Mouse (Mus musculus): ENCODE results near the gene Rgs6. TPM values are rescaled to one million over a fixed set of nuclear protein-coding genes. Genes with fewer than 3 reads are reported as not detected.

Rgs6 gene
- polyA plus RNA-seq, 1 experiment from 2014 or later = 0.69 TPM

GRCm38 (mm10) chr12:82587348-82587895, 670 bp upstream of the Rgs6 start:
- DNase-seq (ENCODE audit: low spot score) (no peak), ATAC-seq (ENCODE audit: insufficient read depth, low FRiP score, low TSS enrichment) (no peak)
- no peaks in the 10 kb centered on the region for H3K27me3 ChIP-seq (ENCODE audit: control insufficient read depth, insufficient read depth, low read length)
- WGBS = 70% methylated on average over 7 of the region's 7 CpGs
- no peak overlapping the region for H3K9ac ChIP-seq (ENCODE audit: low read length)
- H3K4me2 ChIP-seq (ENCODE audit: low read depth) = no peak overlapping the region
- H3K4me3 ChIP-seq (ENCODE audit: low read depth, low read length) = no peak overlapping the region
- no peaks in the 10 kb centered on the region for H3K4me1 ChIP-seq (ENCODE audit: control insufficient read depth, insufficient read depth, low read length)
- no peaks in the 10 kb centered on the region for H3K36me3 ChIP-seq (ENCODE audit: control insufficient read depth, insufficient read depth, low read length)
- no peaks in the 10 kb centered on the region for H3K9me3 ChIP-seq (ENCODE audit: control insufficient read depth, low read length)
- H3K27ac ChIP-seq (ENCODE audit: low read depth, low read length) = no peak overlapping the region

- Histone ChIP-seq H3K27me3 (ENCODE audit: control insufficient read depth, insufficient read depth, low read length) (no peaks in the 10 kb centered on the region), H3K4me3 (ENCODE audit: low read depth, low read length) (no peak overlapping the region), H3K27ac (ENCODE audit: low read depth, low read length) (no peak overlapping the region), H3K9me3 (ENCODE audit: control insufficient read depth, low read length) (no peaks in the 10 kb centered on the region), H3K4me1 (ENCODE audit: control insufficient read depth, insufficient read depth, low read length) (no peaks in the 10 kb centered on the region), H3K4me2 (ENCODE audit: low read depth) (no peak overlapping the region), H3K36me3 (ENCODE audit: control insufficient read depth, insufficient read depth, low read length) (no peaks in the 10 kb centered on the region), H3K9ac (ENCODE audit: low read length) (no peak overlapping the region)
- DNase-seq (ENCODE audit: low spot score) (peak; percentile 13), ATAC-seq (ENCODE audit: insufficient read depth, low FRiP score, low TSS enrichment) (no peak)
- WGBS = 45% methylated on average over 19 of the region's 19 CpGs
Observed at GRCm38 (mm10) chr12:82588846-82589630, 946 bp downstream of the Rgs6 start.

DNA sequence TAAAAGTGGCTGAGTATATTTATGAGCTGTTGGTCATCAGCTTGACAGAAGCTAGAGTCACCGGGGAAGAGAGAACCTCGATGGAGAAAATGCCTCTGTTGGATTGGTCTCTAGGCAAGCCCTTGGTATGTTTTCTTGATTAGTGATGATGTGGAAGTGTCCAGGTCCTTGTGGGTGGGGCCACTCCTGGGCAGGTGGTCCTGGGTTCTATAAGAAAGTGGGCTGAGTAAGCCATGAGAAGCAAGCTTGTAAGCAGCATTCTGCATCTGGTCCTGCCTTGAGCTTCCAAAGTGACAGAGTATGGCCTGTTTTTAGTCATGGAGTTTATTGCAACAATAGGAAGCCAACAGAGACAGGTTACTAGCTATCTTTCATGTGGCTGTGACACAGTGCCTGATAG, 10.9 kb downstream of the Rgs6 start:
- 86% methylated on average over 2 of the region's 2 CpGs for WGBS
- Histone ChIP-seq H3K4me1 (ENCODE audit: control insufficient read depth, insufficient read depth, low read length) (no peaks in the 10 kb centered on the region), H3K36me3 (ENCODE audit: control insufficient read depth, insufficient read depth, low read length) (no peaks in the 10 kb centered on the region), H3K27me3 (ENCODE audit: control insufficient read depth, insufficient read depth, low read length) (no peaks in the 10 kb centered on the region), H3K9me3 (ENCODE audit: control insufficient read depth, low read length) (no peaks in the 10 kb centered on the region), H3K27ac (ENCODE audit: low read depth, low read length) (no peak overlapping the region), H3K4me3 (ENCODE audit: low read depth, low read length) (no peak overlapping the region), H3K9ac (ENCODE audit: low read length) (no peak overlapping the region), H3K4me2 (ENCODE audit: low read depth) (no peak overlapping the region)
- ATAC-seq (ENCODE audit: insufficient read depth, low FRiP score, low TSS enrichment) (no peak), DNase-seq (ENCODE audit: low spot score) (no peak)

GRCm38 (mm10) chr12:82600406-82600805, 12.3 kb downstream of the Rgs6 start:
- H3K4me3 ChIP-seq (ENCODE audit: low read depth, low read length) = no peak overlapping the region
- no peaks in the 10 kb centered on the region for H3K9me3 ChIP-seq (ENCODE audit: control insufficient read depth, low read length)
- no peak for ATAC-seq (ENCODE audit: insufficient read depth, low FRiP score, low TSS enrichment)
- H3K27me3 ChIP-seq (ENCODE audit: control insufficient read depth, insufficient read depth, low read length) = no peaks in the 10 kb centered on the region
- no peak overlapping the region for H3K27ac ChIP-seq (ENCODE audit: low read depth, low read length)
- DNase-seq (ENCODE audit: low spot score) = no peak
- no peak overlapping the region for H3K4me2 ChIP-seq (ENCODE audit: low read depth)
- no peaks in the 10 kb centered on the region for H3K4me1 ChIP-seq (ENCODE audit: control insufficient read depth, insufficient read depth, low read length)
- H3K9ac ChIP-seq (ENCODE audit: low read length) = no peak overlapping the region
- WGBS = 63% methylated on average over 6 of the region's 6 CpGs
- H3K36me3 ChIP-seq (ENCODE audit: control insufficient read depth, insufficient read depth, low read length) = no peaks in the 10 kb centered on the region

GRCm38 (mm10) chr12:82602823-82603222, 14.7 kb downstream of the Rgs6 start:
- H3K27me3 ChIP-seq (ENCODE audit: control insufficient read depth, insufficient read depth, low read length) = no peaks in the 10 kb centered on the region
- H3K9me3 ChIP-seq (ENCODE audit: control insufficient read depth, low read length) = no peaks in the 10 kb centered on the region
- H3K36me3 ChIP-seq (ENCODE audit: control insufficient read depth, insufficient read depth, low read length) = no peaks in the 10 kb centered on the region
- no peaks in the 10 kb centered on the region for H3K4me1 ChIP-seq (ENCODE audit: control insufficient read depth, insufficient read depth, low read length)
- ATAC-seq (ENCODE audit: insufficient read depth, low FRiP score, low TSS enrichment) = no peak
- H3K4me3 ChIP-seq (ENCODE audit: low read depth, low read length) = no peak overlapping the region
- WGBS = 74% methylated on average over 4 of the region's 4 CpGs
- H3K9ac ChIP-seq (ENCODE audit: low read length) = no peak overlapping the region
- no peak overlapping the region for H3K27ac ChIP-seq (ENCODE audit: low read depth, low read length)
- no peak overlapping the region for H3K4me2 ChIP-seq (ENCODE audit: low read depth)
- no peak for DNase-seq (ENCODE audit: low spot score)

DNA sequence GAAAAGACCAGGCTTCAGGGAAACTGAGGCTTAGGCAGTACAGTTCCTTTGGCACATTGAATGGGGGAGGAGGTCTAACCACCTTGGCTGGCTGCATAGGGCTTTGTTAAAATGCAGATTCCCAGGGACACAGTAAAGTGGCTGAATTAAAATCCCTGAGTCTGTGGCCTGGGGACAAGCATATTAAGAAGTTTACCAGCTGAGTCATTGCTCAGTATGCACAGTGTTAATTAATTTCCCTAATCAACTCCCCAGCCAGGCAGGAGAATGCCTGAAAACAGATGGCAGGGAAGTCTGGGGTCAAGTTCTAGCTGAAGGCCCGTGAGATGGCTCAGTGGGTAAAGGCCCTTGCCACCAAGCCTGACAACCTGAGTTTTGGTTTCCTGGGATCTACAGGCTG, 15.2 kb downstream of the Rgs6 start:
- H3K36me3 ChIP-seq (ENCODE audit: control insufficient read depth, insufficient read depth, low read length) = no peaks in the 10 kb centered on the region

GRCm38 (mm10) chr12:82603979-82604378, 15.9 kb downstream of the Rgs6 start:
- DNase-seq (ENCODE audit: low spot score) (no peak), ATAC-seq (ENCODE audit: insufficient read depth, low FRiP score, low TSS enrichment) (no peak)
- Histone ChIP-seq H3K36me3 (ENCODE audit: control insufficient read depth, insufficient read depth, low read length) (no peaks in the 10 kb centered on the region), H3K27me3 (ENCODE audit: control insufficient read depth, insufficient read depth, low read length) (no peaks in the 10 kb centered on the region), H3K4me3 (ENCODE audit: low read depth, low read length) (no peak overlapping the region), H3K4me2 (ENCODE audit: low read depth) (no peak overlapping the region), H3K4me1 (ENCODE audit: control insufficient read depth, insufficient read depth, low read length) (no peaks in the 10 kb centered on the region), H3K9me3 (ENCODE audit: control insufficient read depth, low read length) (no peaks in the 10 kb centered on the region), H3K9ac (ENCODE audit: low read length) (no peak overlapping the region), H3K27ac (ENCODE audit: low read depth, low read length) (no peak overlapping the region)
- 74% methylated on average over 4 of the region's 4 CpGs for WGBS

More for the DNA sequence above, 15.2 kb downstream of the Rgs6 start:
- no peak for ATAC-seq (ENCODE audit: insufficient read depth, low FRiP score, low TSS enrichment)
- DNase-seq (ENCODE audit: low spot score) = no peak
- H3K27me3 ChIP-seq (ENCODE audit: control insufficient read depth, insufficient read depth, low read length) = no peaks in the 10 kb centered on the region
- 73% methylated on average over 1 of the region's 1 CpGs for WGBS
- H3K9me3 ChIP-seq (ENCODE audit: control insufficient read depth, low read length) = no peaks in the 10 kb centered on the region
- H3K4me1 ChIP-seq (ENCODE audit: control insufficient read depth, insufficient read depth, low read length) = no peaks in the 10 kb centered on the region
- no peak overlapping the region for H3K4me3 ChIP-seq (ENCODE audit: low read depth, low read length)
- H3K27ac ChIP-seq (ENCODE audit: low read depth, low read length) = no peak overlapping the region
- H3K9ac ChIP-seq (ENCODE audit: low read length) = no peak overlapping the region
- no peak overlapping the region for H3K4me2 ChIP-seq (ENCODE audit: low read depth)

DNA sequence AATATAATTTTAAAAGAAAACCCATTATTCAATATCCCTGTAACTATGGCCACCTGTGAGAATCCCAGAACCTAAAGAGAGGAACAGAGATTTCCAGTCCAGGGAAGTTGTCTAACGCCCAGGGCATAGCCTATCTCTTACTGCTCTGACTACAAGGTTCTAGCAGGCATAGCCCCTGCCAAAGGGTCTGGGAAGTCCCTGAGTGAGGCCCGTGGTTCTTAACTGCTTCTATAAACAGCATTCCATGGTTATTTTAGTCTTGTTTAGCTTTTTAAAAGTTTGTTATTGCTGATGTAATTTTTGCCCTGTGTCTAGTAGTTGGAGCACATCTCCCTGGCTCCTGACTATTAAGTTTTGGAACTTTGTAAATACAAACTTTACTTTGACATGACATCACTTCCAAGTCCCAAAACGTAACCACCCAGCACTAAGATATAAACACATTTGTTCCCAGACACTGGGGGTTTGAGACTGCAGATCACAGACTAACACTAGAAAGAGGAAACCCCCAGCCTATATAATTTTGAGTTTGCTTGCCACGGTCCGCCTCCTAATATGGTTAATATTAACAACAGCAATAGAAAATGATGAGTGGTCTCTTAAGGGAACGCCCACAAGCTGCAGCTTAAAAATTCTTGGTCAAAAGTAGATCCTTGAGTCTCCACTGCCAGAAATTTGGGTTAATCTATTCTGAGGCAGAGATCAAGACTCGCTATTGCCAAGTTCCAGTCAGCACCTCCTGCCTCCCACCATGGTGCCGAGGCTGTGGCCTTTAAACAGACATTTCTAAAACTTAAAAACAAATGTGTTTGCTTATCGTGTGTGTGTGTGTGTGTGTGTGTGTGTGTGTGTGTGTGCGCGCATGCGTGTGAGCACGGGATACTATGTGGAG, 24.9 kb downstream of the Rgs6 start:
- no peaks in the 10 kb centered on the region for H3K36me3 ChIP-seq (ENCODE audit: control insufficient read depth, insufficient read depth, low read length)
- peaks cover 23% of the 10 kb centered on the region for H3K27me3 ChIP-seq (ENCODE audit: control insufficient read depth, insufficient read depth, low read length)
- H3K27ac ChIP-seq (ENCODE audit: low read depth, low read length) = no peak overlapping the region
- DNase-seq (ENCODE audit: low spot score) (no peak), ATAC-seq (ENCODE audit: insufficient read depth, low FRiP score, low TSS enrichment) (no peak)
- H3K4me1 ChIP-seq (ENCODE audit: control insufficient read depth, insufficient read depth, low read length) = no peaks in the 10 kb centered on the region
- H3K9me3 ChIP-seq (ENCODE audit: control insufficient read depth, low read length) = no peaks in the 10 kb centered on the region
- H3K9ac ChIP-seq (ENCODE audit: low read length) = no peak overlapping the region
- no peak overlapping the region for H3K4me3 ChIP-seq (ENCODE audit: low read depth, low read length)
- WGBS = 87% methylated on average over 13 of the region's 13 CpGs
- no peak overlapping the region for H3K4me2 ChIP-seq (ENCODE audit: low read depth)

Measured in neural tube, embryonic 11.5 days (tissue).